Mouse (Mus musculus) fibroblast of lung, adult 2 months (primary cell): ENCODE results near the gene Rwdd1.
"Not testable (repeated sequence)": the region's sequence is repeated elsewhere in the genome, so short reads cannot be mapped to it uniquely, and the experiment has no call there.

Source experiments
- DNase-seq: peaks from one replicate; pipeline ENCODE4 v3.0.0-alpha.2; 2011; ENCODE audit warnings: low read depth

Rwdd1 gene

DNA sequence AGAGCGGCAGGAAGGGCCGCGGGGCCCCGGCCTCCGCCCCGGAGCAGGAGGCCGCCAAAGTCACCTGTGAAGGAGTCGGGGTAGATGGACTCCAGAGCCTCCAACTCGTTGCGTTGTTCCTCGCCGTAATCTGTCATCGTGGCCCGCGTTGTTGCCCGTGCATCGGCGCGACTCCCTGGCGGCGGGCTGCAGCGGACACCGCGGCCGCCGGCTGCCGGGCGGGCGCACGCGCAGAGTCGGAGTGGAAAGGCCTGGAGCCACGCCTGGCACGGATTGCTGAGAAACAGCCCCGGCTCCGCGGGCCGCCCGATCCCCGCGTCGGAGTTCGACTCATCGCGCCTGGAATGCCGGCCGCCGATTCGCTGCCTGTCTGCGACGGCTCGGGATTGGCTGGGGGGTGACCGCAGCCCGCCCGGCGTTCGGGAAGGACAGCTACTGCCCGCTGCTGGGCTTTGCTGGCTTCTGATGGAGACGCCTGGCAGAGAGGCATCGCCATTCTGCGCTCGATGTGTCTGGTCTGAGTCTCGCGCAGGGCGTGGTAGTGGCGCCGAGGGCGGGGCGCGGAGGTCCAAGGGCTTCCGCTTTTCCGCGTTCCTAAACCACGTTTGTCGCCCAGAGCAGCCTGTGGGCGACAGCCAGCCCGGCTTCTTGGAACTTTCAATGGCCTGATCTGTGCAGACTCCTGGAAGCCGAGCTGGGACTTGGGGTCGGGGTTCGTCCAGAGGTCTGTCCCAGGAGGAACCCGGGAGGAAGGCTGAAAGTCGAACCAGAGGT, at the start of gene Rwdd1:
Gene Rwdd1 (minus strand): TSS at position 323 of the 774 bp plus-strand sequence.
- DNase-seq = peak; percentile 97

DNA sequence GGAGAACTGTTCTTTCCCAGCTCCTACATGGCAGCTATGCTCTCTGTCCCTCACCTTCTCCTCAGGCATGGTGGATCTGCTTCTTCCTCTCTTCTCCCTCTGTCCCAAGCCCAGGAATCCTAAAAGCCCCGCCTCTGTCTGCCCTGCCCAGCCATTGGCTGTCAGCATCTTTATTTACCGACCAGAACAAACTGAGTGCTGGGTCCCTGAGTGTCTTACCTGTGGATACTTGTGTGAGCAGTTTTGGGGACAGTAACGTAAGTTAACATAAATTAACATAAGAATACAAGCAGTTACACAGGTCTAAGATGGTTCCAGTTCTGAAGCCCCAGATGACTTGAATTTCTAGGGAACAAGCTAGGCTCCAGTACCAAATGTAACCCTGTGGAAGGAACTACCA, 47.2 kb upstream of the Rwdd1 start:
- DNase-seq = no peak

DNA sequence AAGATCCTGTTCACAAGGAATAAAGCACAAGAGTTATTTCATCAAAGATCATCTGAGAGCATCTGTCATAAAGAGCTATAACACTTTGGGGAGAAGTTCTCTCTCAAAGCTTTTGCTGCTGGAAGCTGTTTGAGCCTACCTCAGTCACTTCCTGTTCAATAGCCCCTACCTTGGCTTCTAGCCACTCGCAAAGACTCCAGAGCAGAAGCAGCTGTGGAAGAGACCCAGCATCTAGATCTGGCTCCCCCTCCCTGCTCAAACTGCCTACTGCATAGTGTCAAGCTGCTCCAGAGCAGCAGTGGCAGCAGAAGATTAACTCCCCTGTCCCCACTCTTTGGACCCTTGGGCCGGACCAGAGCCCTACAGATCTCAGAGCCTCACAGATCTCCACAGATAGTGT, 34.6 kb upstream of the Rwdd1 start:
- no peak for DNase-seq

DNA sequence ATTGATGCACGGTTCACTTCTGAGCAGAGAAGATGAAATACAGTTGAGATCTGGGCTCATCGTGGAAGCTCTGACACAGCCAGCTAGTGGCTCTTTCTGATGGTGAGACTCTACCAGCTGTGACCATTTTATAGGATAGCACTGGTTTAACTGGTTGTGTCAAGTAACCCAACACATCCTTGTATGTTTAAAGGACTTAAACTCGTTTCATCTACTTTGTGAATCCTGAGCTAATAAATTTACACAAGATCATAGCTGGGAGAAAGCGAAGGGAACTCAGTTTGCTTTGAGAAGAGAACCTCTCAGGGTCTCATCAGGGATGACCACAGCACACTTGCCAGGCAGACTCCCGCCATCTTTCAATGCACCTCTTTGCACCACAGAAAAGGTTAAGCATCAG, 24.8 kb upstream of the Rwdd1 start, which contains the start of gene Calhm4:
Gene Calhm4 (minus strand): TSS at position 101 of the 400 bp plus-strand sequence.
- DNase-seq = no peak

DNA sequence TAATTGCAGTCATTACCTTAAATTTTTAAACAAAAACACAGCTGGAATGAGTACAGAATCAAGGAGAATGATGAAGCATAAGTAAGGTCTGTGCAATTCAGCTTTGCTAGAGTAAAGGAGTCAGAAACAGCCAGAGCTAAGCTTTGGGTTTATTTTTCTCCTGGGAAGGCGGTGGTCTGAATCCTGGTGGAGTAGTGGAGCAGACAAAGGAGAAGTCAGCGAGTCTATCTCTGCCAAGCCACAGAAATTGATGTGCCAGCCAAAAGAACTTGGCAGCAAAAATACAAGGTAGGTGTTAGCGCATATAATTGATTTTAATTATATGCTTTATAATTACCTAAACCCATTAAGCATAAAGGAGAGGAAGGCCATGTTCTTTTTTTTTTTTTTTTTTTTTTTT, 18.0 kb upstream of the Rwdd1 start, which contains the start of gene Trappc3l:
Gene Trappc3l (plus strand): TSS at position 197 of the 400 bp plus-strand sequence.
- no peak for DNase-seq

DNA sequence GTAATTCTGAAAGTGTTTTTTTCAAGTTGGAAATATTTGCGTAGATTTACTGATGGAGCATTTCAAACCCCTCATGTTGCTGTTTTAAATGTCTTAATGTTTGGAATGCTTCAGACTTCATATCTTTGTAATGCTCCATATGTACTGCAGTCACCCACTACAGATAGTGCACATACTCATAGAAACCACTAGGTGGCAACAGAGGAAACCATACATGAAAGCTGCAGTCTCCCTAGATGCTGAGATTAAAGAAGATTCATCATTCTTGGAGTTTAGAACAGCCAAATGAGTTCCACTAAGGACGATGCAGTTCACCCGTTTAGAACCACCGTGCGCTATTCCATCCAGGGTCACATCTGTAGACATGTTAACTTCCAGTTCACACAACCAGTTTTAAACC, 17.2 kb upstream of the Rwdd1 start:
- DNase-seq = no peak

DNA sequence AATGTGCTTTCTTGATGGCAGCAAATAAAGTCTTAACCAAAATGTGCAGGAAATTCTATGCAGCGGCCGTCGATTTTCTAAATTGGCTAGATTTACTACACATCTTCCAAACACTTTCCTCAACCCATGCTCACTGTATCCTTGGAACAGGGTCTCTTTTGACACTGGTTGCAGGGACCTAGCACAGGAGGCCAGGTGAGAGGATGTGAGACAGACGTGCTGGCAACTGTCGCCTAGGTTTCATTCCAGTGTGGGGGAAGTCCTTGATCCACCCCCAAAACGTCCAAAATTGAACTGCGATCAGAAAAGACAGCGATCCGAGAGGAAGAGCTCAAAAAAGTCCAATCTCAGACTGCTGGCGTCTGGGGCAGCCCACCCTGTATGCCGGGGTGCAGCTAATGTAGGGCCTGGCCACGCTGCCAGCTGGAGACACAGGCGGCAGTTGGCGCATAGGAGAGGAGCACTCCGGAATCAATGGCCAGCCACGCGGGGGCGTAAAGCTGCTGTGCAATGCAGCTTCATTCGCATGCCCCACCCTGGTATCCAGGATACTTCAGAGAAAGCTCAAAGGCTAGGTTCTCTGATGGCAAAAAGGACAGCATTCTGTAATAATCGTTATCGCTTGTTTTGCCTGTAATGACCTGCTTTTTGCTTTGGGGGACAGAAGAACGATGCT, 14.3 kb upstream of the Rwdd1 start:
- DNase-seq = peak; percentile 49

DNA sequence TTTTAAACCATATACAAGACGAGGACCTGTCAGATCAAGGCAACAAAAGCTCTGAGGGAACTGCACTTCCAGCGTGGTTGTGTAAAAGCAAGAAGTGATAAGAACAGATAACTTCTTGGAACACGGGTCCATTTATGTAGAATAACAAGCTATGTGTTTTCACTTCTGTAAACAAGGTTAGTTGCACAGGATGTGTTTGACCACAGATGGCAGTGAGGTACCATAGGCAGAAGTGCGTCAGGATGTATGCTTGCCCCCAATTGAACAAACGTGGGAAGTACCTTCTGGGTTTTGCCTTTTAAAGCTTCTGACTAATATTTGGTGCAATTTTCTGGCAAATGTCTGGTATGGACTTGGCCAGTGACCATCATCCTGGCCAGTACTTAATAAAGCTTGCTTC, 10.9 kb upstream of the Rwdd1 start:
- DNase-seq = no peak

DNA sequence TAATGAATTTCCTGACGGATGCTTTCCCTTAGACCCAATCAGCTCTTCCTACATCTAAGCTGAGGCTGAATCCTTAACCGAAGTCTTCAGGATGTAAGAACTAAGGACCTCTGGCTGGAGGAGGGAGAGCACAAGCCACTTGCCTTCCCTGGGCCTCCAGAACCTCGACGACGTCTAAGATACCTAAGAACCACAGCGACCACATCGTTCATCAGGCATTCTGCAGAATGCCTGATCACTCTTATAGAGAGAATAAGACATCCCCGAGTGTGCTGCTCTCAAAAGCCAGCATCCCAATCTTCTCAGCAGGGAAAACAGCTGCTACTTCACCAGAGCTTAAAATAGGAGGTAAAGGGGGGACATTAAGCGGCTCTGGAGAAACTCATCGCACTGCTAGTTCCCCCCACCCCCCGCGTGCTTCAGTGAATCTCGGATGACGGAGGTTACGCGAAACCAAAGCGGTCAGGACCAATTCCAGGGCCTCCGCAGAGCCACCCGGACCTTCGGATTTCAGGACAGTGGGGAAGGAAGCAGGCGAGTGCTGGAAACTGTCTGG, 600 bp downstream of the Rwdd1 start:
- no peak for DNase-seq

DNA sequence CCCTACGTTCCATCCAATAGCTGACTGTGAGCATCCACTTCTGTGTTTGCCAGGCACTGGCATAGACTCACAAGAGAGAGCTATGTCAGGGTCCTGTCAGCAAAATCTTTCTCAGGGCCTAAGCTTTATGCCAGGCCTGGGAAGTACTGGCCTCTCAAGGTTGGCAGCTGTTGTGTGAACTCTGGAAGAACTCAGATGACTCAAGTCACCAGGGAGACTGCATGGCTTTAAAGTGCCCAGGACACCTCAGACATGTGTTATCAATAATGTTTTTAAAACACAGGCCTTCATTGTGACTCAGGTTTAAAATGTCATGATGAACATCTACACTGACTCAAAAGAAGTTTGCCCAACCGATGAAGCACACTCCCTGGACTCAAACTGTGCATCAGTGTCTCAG, 6.2 kb downstream of the Rwdd1 start:
- peak; percentile 39 for DNase-seq

DNA sequence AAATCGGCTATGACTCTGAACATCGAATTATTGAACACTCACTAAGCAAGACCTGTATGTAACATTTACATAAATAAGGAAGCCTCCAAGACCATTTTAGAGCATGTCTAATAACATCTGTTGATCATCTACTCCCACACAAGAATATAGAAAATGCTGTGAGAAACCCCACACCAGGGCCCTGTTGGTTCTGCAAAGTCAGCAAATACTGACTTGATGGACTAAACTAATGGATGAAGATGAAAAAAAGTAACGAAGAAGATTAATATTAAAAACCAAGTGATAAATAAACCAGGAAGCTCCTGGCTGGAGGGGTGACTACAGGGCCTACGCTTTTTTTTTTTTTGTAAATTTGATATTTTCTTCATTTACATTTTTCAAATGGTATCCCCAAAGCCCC, 6.8 kb downstream of the Rwdd1 start:
- DNase-seq = no peak

DNA sequence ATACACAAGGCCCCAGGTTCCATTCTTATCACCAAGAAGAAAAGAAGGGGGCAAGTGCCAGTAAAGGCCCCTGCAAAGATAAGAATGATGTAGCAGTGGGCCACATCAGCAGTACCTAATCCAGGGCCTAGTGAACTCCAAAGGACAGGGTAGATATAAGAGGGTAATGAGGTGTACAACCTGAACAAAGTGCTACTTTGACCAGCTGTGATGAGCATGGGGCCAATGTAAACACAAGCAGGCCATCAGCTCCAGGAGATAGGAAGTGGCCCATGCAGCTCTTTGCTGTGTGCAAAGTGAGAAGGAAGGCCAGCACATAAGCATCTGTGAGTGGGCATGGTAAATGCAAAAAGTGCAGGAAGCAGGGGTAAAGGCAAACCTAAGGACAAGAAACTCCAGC, 21.0 kb downstream of the Rwdd1 start:
- no peak for DNase-seq

DNA sequence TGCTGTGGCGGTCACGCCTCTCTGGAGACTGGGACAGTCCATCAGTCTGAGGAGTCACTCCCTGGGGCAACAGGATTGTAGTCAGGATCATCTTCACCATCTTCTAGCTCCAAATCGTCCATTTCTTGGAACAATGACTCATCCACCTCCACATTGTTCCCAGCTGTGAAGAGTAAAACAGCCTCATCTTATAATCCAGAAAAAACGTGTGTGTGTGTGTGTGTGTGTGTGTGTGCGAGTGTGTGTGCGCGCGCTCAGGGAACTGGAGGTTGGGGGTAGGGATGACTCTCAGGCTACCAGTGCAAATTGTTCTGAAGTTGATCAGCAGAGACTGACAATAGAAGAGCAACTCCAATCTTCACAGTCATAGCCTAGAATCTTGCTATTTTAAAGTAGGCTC, 22.7 kb downstream of the Rwdd1 start:
- DNase-seq = not testable (repeated sequence)

DNA sequence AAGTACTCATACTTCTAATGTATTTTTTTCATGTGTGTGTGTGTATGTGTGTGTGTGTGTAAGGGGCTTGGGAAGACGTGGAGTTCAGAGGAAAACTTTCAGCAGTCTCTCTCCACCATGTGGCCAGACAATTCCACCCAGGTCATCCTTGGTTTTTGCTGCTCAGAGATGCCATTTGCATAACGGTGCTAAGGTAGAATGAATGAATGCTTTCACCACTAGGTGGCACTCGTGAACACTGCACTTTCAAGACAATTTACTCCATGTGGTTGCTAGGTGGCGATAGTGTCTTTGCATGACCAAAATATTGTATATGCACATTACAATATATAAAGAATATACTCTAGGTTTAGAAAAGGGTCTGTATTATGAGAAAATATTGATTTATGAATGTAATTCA, 32.7 kb downstream of the Rwdd1 start:
- DNase-seq = peak; percentile 64

DNA sequence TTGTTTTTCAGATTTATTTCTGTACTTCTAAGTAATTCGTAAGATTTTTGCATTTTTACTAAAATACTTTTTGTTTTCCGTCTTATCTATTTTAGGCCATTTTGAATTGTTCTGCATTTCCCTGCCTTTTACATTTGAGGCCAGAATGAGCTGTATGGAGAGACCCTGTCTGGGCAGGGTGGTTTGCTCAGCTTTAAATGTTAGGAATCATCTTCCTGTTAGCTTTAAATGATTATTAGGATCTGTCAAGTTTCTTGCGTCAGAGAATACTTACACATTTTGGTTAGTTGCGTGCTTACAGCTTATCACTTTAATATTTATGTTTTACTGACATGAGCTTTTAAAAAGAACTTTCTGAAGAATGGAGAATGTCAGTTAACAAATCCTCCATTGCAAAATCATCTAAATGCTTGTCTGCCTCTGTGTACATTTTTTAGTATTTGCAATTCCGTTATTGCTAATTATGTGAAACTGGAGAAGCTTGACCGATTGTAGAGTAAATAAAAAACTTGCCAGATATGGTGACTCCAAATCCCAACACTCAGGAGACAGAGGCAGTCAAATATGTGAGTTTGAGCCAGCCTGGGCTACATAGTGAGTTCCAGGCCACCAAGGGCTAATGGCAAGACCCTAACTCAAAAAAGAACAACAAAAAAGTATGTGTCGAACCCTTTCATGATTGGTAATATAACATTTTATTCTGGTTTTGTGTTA, 44.5 kb downstream of the Rwdd1 start:
- DNase-seq = no peak

DNA sequence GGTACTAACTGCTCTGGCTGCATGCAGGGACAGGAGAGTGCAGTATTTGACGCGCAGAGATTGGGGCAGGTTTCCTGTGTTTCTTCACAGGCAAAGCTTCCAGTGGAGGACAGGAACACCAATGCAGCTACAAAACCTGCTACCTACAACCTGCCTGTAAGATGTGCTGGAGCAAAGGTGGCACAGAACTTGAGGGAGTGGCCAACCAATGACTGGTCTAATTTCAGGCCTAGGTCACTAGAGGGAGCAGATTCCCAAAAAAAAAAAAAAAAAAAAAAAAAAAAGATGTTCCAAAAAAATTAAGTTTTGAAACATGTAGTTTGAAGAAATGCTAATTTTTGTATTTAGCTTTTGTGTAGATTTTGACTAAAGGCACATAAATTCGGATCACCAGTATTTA, 66.9 kb downstream of the Rwdd1 start:
- no peak for DNase-seq

DNA sequence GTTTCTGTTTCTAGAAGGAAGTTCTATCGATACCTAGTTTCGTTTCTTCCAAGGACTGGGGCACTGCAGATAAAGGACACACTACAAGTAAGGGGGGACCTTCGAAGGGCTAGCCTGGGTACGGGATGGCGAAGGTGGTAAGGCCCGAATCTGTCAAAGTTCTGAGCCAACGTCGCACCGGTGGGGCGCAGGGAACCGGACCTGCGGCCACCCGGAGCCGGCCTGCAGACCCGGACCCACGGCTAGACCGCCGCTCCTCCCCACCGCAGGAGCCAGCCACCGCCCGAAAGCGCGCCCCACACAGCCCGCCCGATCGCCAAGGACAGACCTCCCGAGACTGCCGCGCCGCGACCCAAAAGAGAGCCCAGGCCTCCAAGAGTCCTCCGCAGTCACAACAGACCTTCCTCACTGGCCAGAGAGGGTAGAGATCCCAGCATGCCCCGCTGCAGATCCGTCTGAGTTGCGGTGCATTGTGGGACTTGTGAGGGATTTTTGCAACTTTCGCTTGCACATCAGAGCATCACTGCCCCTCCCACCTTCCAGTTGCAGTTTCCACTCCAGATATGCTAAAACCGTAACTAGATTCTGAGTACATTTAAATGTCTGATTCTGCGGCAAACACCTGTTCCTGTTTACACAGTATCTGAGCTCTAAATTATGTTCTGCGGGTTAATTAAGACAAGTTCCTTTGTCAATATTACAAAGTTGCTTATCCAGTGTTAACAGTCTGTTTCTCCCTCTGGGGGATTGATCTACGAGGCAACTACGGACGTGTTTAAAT, 68.4 kb downstream of the Rwdd1 start, which contains the start of gene Zup1:
Gene Zup1 (minus strand): TSS at position 467 of the 781 bp plus-strand sequence.
- DNase-seq = peak; percentile 77
